Mouse (Mus musculus) limb, embryonic 14.5 days (tissue): ENCODE measurements around the gene Rpl29. TPM values are rescaled to one million over a fixed set of nuclear protein-coding genes. Genes with fewer than 3 reads are reported as not detected.

Source experiments
- ATAC-seq: fragments of 200-750 bp; cut with Nextera tagmentation; 2 replicates; pipeline ENCODE4 v1.8.0; 2017; ENCODE audit warnings: low read depth, moderate number of reproducible peaks, moderate TSS enrichment; ENCODE audit not compliant: low FRiP score
- DNase-seq: peaks from one replicate; pipeline ENCODE4 v3.0.0-alpha.2; 2015; ENCODE audit warnings: low spot score
- H3K27ac ChIP-seq: fragments of 300-500 bp; sonication (generic); replicated peaks from 2 replicates; pipeline ENCODE4 v1.5.1; 2014; ENCODE audit warnings: low read depth, mild to moderate bottlenecking, low read length, moderate library complexity, mixed read lengths
- H3K27me3 ChIP-seq: fragments of 300-500 bp; sonication (generic); 2 replicates; pipeline ENCODE4 v1.6.1; 2014; ENCODE audit warnings: low read length, mixed read lengths; ENCODE audit not compliant: control insufficient read depth, insufficient read depth
- H3K36me3 ChIP-seq: fragments of 300-500 bp; sonication (generic); 2 replicates; pipeline ENCODE4 v1.6.1; 2014; ENCODE audit warnings: mild to moderate bottlenecking, low read length, moderate library complexity, mixed read lengths; ENCODE audit not compliant: control insufficient read depth, insufficient read depth
- H3K4me1 ChIP-seq: fragments of 300-500 bp; sonication (generic); 2 replicates; pipeline ENCODE4 v1.6.1; 2014; ENCODE audit warnings: antibody characterized with exemption, low read length, mixed read lengths; ENCODE audit not compliant: control insufficient read depth, insufficient read depth
- H3K4me2 ChIP-seq: fragments of 300-500 bp; sonication (generic); replicated peaks from 2 replicates; pipeline ENCODE4 v1.6.1; 2014; ENCODE audit warnings: low read depth, mild to moderate bottlenecking, low read length, moderate library complexity; ENCODE audit not compliant: severe bottlenecking
- H3K4me3 ChIP-seq: fragments of 300-500 bp; sonication (generic); replicated peaks from 2 replicates; pipeline ENCODE4 v1.5.1; 2014; ENCODE audit warnings: low read length
- H3K9ac ChIP-seq: fragments of 300-500 bp; sonication (generic); 2 replicates; pipeline ENCODE4 v1.6.1; 2014; ENCODE audit warnings: mild to moderate bottlenecking, low read depth, low read length, moderate library complexity; ENCODE audit not compliant: severe bottlenecking
- H3K9me3 ChIP-seq: fragments of 300-500 bp; sonication (generic); 2 replicates; pipeline ENCODE4 v1.6.1; 2016; ENCODE audit warnings: low read length; ENCODE audit not compliant: control insufficient read depth
- POLR2A ChIP-seq: fragments of 200-500 bp; IDR thresholded peaks from 2 replicates; pipeline ENCODE4 v1.8.0; 2012; ENCODE audit warnings: inconsistent platforms, mild to moderate bottlenecking, moderate library complexity, borderline replicate concordance; ENCODE audit not compliant: insufficient read depth, insufficient read length; ENCODE audit errors: extremely low read depth
- WGBS: fragments of 180-500 bp; shearing (Covaris S2); extraction: QIAGEN DNeasy Blood & Tissue Kit; methylation state at CpG from one replicate; pipeline ENCODE4 v1.1.7; 2014; 5-methylcytosine and 5-hydroxymethylcytosine counted together
- polyA plus RNA-seq, 2 experiments: library from polyadenylated mRNA; depleted of rRNA in 1 of 2; stranded (reverse) in 1 of 2; unstranded in 1 of 2; fragments of >200 nt; fragmentation: Nextera tagmentation in 1 of 2; extraction: Ambion mirVana in 1 of 2; gene quantifications; 2 replicates each; pipeline versions ENCODE4 v1.2.1 to v1.2.3; 2012 to 2014

The Rpl29 gene
- polyA plus RNA-seq, 2 experiments = 1,047 to 1,180 TPM

- Histone ChIP-seq H3K9ac (no peak overlapping the region), H3K27ac (no peak overlapping the region), H3K4me3 (no peak overlapping the region), H3K36me3 (no peaks in the 10 kb centered on the region), H3K9me3 (no peaks in the 10 kb centered on the region), H3K27me3 (no peaks in the 10 kb centered on the region), H3K4me1 (peaks cover 12% of the 10 kb centered on the region; the same call in 1 of the 2 replicates), H3K4me2 (no peak overlapping the region)
- TF ChIP-seq POLR2A = no peak
- ATAC-seq (peak; percentile 28; the same call in 1 of the 2 replicates), DNase-seq (no peak)
- WGBS = 45% methylated on average over 11 of the region's 11 CpGs
These were observed 34.3 kb upstream of the Rpl29 start for GRCm38 (mm10) chr9:106394649-106395602.

- Histone ChIP-seq H3K4me2 (no peak overlapping the region), H3K36me3 (no peaks in the 10 kb centered on the region), H3K27me3 (no peaks in the 10 kb centered on the region), H3K9me3 (no peaks in the 10 kb centered on the region), H3K4me3 (no peak overlapping the region), H3K9ac (no peak overlapping the region), H3K4me1 (peaks cover 7% of the 10 kb centered on the region; the same call in 1 of the 2 replicates), H3K27ac (no peak overlapping the region)
- ATAC-seq (no peak), DNase-seq (no peak)
- TF ChIP-seq POLR2A = no peak
- WGBS = 60% methylated on average over 4 of the region's 4 CpGs
These were observed 31.5 kb upstream of the Rpl29 start for GRCm38 (mm10) chr9:106397733-106398132.

GRCm38 (mm10) chr9:106398667-106399311, 30.5 kb upstream of the Rpl29 start:
- no peak for ATAC-seq
- 72% methylated on average over 9 of the region's 9 CpGs for WGBS

GRCm38 (mm10) chr9:106399808-106400207, 29.4 kb upstream of the Rpl29 start:
- ATAC-seq (no peak), DNase-seq (no peak)
- no peaks in the 10 kb centered on the region for H3K9me3 ChIP-seq
- H3K9ac ChIP-seq = no peak overlapping the region
- H3K36me3 ChIP-seq = no peaks in the 10 kb centered on the region
- 51% methylated on average over 3 of the region's 3 CpGs for WGBS
- H3K4me2 ChIP-seq = no peak overlapping the region
- no peak for TF ChIP-seq POLR2A
- H3K4me1 ChIP-seq = peaks cover 4% of the 10 kb centered on the region; the same call in 1 of the 2 replicates
- H3K27ac ChIP-seq = no peak overlapping the region
- no peak overlapping the region for H3K4me3 ChIP-seq
- no peaks in the 10 kb centered on the region for H3K27me3 ChIP-seq

More at GRCm38 (mm10) chr9:106398667-106399311, 30.5 kb upstream of the Rpl29 start:
- TF ChIP-seq POLR2A = no peak
- H3K4me3 ChIP-seq = no peak overlapping the region
- peaks cover 7% of the 10 kb centered on the region; the same call in 1 of the 2 replicates for H3K4me1 ChIP-seq
- no peaks in the 10 kb centered on the region for H3K36me3 ChIP-seq
- no peak overlapping the region for H3K27ac ChIP-seq
- no peak overlapping the region for H3K9ac ChIP-seq
- no peaks in the 10 kb centered on the region for H3K9me3 ChIP-seq
- no peaks in the 10 kb centered on the region for H3K27me3 ChIP-seq
- DNase-seq = no peak
- no peak overlapping the region for H3K4me2 ChIP-seq

GRCm38 (mm10) chr9:106402149-106402548, 27.1 kb upstream of the Rpl29 start:
- Histone ChIP-seq H3K27me3 (no peaks in the 10 kb centered on the region), H3K36me3 (no peaks in the 10 kb centered on the region), H3K4me3 (no peak overlapping the region), H3K4me1 (peaks cover 4% of the 10 kb centered on the region), H3K9me3 (no peaks in the 10 kb centered on the region), H3K27ac (no peak overlapping the region), H3K4me2 (no peak overlapping the region), H3K9ac (no peak overlapping the region)
- no peak for ATAC-seq
- no peak for TF ChIP-seq POLR2A
- 76% methylated on average over 5 of the region's 5 CpGs for WGBS
- no peak for DNase-seq
